Mouse (Mus musculus): ENCODE results near the gene Tmem219. TPM values are rescaled to one million over a fixed set of nuclear protein-coding genes. Genes with fewer than 3 reads are reported as not detected.

Gene Tmem219
- 87.7 and 94.7 TPM in 2 replicates for polyA plus RNA-seq (2012; rRNA removed)

DNA sequence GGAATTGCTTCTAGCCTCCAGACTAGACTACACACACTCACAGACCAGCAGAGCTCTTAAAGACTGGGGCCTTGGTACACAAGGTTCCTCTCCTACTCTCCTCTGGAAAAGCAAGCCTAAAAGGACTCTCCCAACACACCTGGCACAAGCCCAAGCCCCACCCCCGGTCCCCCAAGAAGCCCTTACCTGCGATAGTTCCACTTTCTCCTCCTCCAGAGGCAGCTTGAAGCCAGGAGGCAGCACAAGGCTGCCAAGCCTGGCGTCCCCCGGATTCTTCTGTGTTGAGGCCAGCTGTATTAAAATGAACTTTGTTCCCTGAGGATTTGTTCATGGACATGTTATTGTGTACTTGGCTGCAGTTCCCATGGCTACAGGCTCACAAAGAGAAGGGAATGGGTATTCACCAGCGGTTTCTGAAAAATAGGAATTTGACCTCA lies at the start of gene Tmem219:
Gene Tmem219, minus strand, starts transcription at position 294 of the 437 bp plus-strand sequence.
- no peak within 1 kb of the TSS for H3K27ac ChIP-seq (ENCODE audit: control insufficient read depth, insufficient read depth, low read length)
- no peak for TF ChIP-seq POLR2A (IDR thresholded peaks at IDR 0.05; ENCODE audit: control insufficient read depth, extremely low read depth, insufficient read depth, low read length, poor library complexity)
- TF ChIP-seq CTCF (IDR thresholded peaks at IDR 0.05; ENCODE audit: borderline replicate concordance, control insufficient read depth, extremely low read depth, insufficient read depth, low read length, poor library complexity), result no peak
- no peaks in the 10 kb centered on the region for H3K36me3 ChIP-seq (ENCODE audit: control insufficient read depth, insufficient read depth, low read length)
- H3K4me3 ChIP-seq (ENCODE audit: control insufficient read depth, insufficient read depth, low read length), result no peak within 1 kb of the TSS
- peaks cover 2% of the 10 kb centered on the region; the same call in 1 of the 2 replicates for H3K4me1 ChIP-seq (replicated peaks; ENCODE audit: control insufficient read depth, insufficient read depth, low read length)
- no peaks in the 10 kb centered on the region for H3K27me3 ChIP-seq (ENCODE audit: control insufficient read depth, insufficient read depth, low read length)
- no peak for DNase-seq
- WGBS, result 88% methylated on average over 5 of the region's 5 CpGs

DNA sequence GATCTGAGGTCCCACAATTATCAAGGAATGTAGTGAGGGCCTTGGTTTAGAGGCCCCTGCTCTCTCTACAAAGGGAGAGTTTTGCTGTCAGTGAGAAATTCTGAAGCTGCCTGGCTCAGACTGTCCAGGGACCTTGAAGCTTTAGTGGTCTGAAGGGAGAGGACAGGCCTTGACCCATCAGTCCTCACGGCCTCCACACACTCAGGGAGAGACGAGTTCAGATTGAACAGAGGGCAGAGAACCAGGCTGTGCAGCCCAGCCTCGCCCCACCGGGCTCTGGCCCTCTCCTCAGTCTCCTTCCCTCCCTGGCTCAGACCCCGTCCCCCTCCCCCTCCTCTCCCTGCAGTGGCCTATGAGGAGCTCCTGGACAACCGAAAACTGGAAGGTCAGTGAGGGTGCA lies 44.6 kb upstream of the Tmem219 start:
- WGBS, result 91% methylated on average over 6 of the region's 6 CpGs
- Histone ChIP-seq H3K36me3 (ENCODE audit: control insufficient read depth, insufficient read depth, low read length) (no peaks in the 10 kb centered on the region), H3K4me3 (ENCODE audit: control insufficient read depth, insufficient read depth, low read length) (no peak overlapping the region), H3K27ac (ENCODE audit: control insufficient read depth, insufficient read depth, low read length) (no peak overlapping the region), H3K4me1 (replicated peaks; ENCODE audit: control insufficient read depth, insufficient read depth, low read length) (no peaks in the 10 kb centered on the region), H3K27me3 (ENCODE audit: control insufficient read depth, insufficient read depth, low read length) (no peaks in the 10 kb centered on the region)
- no peak for TF ChIP-seq CTCF (IDR thresholded peaks at IDR 0.05; ENCODE audit: borderline replicate concordance, control insufficient read depth, extremely low read depth, insufficient read depth, low read length, poor library complexity)
- no peak for TF ChIP-seq POLR2A (IDR thresholded peaks at IDR 0.05; ENCODE audit: control insufficient read depth, extremely low read depth, insufficient read depth, low read length, poor library complexity)
- DNase-seq, result no peak

DNA sequence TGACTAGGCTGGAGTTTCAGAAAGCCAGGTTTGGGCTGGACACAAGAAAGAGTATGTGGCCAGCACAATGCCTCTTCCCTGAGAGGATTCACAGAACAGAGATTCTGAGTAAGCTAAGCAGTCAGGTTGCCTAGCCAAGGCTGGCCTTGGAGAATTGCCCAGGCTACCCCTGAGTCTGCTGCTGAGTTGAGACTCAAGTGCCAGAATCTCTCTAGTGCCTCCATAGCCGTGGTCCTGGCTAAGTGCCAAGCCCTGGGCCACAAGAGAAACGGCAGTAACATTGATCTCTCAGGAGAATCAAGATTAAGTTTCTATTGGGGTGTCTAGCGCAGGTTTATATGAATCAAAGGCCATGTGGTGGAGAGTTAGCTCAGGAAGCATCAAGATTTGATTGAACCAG lies 42.9 kb upstream of the Tmem219 start:
- Histone ChIP-seq H3K4me3 (ENCODE audit: control insufficient read depth, insufficient read depth, low read length) (no peak overlapping the region), H3K27me3 (ENCODE audit: control insufficient read depth, insufficient read depth, low read length) (no peaks in the 10 kb centered on the region), H3K27ac (ENCODE audit: control insufficient read depth, insufficient read depth, low read length) (no peak overlapping the region), H3K4me1 (replicated peaks; ENCODE audit: control insufficient read depth, insufficient read depth, low read length) (no peaks in the 10 kb centered on the region), H3K36me3 (ENCODE audit: control insufficient read depth, insufficient read depth, low read length) (no peaks in the 10 kb centered on the region)
- TF ChIP-seq POLR2A (IDR thresholded peaks at IDR 0.05; ENCODE audit: control insufficient read depth, extremely low read depth, insufficient read depth, low read length, poor library complexity) (no peak), CTCF (IDR thresholded peaks at IDR 0.05; ENCODE audit: borderline replicate concordance, control insufficient read depth, extremely low read depth, insufficient read depth, low read length, poor library complexity) (no peak)
- WGBS, result 31% methylated on average over 3 of the region's 3 CpGs
- DNase-seq, result no peak

DNA sequence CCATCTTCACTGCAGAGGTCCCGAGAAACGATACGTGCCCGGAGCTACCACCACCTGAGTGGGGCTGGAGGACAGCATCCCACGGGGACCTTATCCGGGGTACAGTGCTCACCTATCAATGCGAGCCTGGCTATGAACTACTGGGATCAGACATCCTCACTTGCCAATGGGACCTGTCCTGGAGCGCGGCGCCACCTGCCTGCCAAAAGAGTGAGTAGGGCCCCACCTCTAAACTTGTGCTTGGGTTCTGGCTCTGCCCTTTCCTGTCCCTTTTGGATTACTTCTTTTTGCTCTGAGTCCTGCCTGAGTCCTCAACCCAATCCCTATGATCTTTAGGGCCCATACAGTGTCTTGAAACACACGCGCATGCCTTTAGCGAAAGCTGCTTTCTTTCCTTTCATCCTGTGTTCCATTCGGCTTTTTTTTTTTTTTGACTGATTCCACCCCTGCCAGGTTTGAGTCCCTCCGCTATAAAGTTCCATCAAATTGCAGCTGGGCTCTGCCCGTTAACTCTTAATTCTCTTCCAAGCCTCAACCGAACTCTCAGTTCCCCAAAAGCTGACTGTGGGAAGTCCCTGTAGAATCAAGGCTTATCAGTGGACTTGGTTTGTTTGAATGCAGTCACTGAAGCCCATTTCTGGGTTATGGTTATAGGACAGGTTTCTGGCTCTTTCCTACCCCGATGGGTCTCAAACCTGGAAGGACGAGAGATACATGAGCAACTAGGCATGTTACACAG lies 41.0 kb upstream of the Tmem219 start:
- 42% methylated on average over 19 of the region's 19 CpGs for WGBS
- peak; percentile 59 for DNase-seq
- no peaks in the 10 kb centered on the region for H3K27me3 ChIP-seq (ENCODE audit: control insufficient read depth, insufficient read depth, low read length)

DNA sequence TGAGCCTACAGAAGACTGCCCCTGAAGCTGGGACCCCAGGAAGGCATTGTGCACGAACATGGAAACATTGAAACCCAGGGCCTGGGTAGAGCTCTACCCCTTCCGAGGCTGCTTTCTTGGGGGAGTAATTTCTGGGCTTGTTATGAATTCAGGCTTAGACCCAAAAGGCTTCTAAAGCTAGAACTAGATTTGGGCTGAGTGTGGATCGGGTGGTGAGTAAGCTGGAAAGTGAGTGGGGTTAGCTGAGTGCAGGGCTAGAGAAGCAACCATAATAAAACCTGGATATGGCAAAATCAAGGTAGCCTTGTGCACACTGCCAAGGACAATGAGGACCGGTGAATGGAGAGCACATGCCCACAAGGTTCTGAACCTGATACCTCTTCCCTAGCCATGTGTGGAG lies 39.2 kb upstream of the Tmem219 start:
- Histone ChIP-seq H3K36me3 (ENCODE audit: control insufficient read depth, insufficient read depth, low read length) (no peaks in the 10 kb centered on the region), H3K27ac (ENCODE audit: control insufficient read depth, insufficient read depth, low read length) (no peak overlapping the region), H3K4me1 (replicated peaks; ENCODE audit: control insufficient read depth, insufficient read depth, low read length) (no peaks in the 10 kb centered on the region), H3K4me3 (ENCODE audit: control insufficient read depth, insufficient read depth, low read length) (no peak overlapping the region), H3K27me3 (ENCODE audit: control insufficient read depth, insufficient read depth, low read length) (no peaks in the 10 kb centered on the region)
- TF ChIP-seq CTCF (IDR thresholded peaks at IDR 0.05; ENCODE audit: borderline replicate concordance, control insufficient read depth, extremely low read depth, insufficient read depth, low read length, poor library complexity) (no peak), POLR2A (IDR thresholded peaks at IDR 0.05; ENCODE audit: control insufficient read depth, extremely low read depth, insufficient read depth, low read length, poor library complexity) (no peak)
- WGBS, result 95% methylated on average over 4 of the region's 4 CpGs
- no peak for DNase-seq

More for the DNA sequence above, 41.0 kb upstream of the Tmem219 start:
- H3K4me3 ChIP-seq (ENCODE audit: control insufficient read depth, insufficient read depth, low read length), result no peak overlapping the region
- H3K4me1 ChIP-seq (replicated peaks; ENCODE audit: control insufficient read depth, insufficient read depth, low read length), result no peaks in the 10 kb centered on the region
- H3K36me3 ChIP-seq (ENCODE audit: control insufficient read depth, insufficient read depth, low read length), result no peaks in the 10 kb centered on the region
- H3K27ac ChIP-seq (ENCODE audit: control insufficient read depth, insufficient read depth, low read length), result no peak overlapping the region
- no peak for TF ChIP-seq POLR2A (IDR thresholded peaks at IDR 0.05; ENCODE audit: control insufficient read depth, extremely low read depth, insufficient read depth, low read length, poor library complexity)
- peak; percentile 37; the same call in 1 of the 2 replicates for TF ChIP-seq CTCF (IDR thresholded peaks at IDR 0.05; ENCODE audit: borderline replicate concordance, control insufficient read depth, extremely low read depth, insufficient read depth, low read length, poor library complexity)

DNA sequence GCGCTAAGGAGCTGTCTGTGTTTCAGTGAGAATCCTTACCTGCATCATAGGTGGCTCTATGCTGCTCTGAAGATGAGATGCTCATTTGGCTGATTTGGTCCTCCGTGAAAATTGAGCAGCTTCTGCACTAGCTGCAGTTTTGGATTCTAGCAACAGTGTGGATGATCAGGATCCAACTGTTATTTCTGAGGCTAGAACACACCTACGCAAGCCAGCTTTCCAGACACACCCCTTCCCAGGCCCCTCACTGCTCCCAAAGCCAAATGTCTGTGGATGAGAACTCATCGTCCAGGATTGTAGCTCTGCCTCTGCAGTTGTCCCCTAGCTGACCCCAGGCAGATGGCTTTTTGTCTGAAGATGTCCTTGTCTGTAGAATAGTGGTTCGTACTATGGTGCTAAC lies 38.4 kb upstream of the Tmem219 start:
- TF ChIP-seq CTCF (IDR thresholded peaks at IDR 0.05; ENCODE audit: borderline replicate concordance, control insufficient read depth, extremely low read depth, insufficient read depth, low read length, poor library complexity), result no peak
- no peak for TF ChIP-seq POLR2A (IDR thresholded peaks at IDR 0.05; ENCODE audit: control insufficient read depth, extremely low read depth, insufficient read depth, low read length, poor library complexity)
- no peak for DNase-seq
- 100% methylated on average over 5 of the region's 5 CpGs for WGBS

More for the DNA sequence above, 38.4 kb upstream of the Tmem219 start:
- Histone ChIP-seq H3K4me3 (ENCODE audit: control insufficient read depth, insufficient read depth, low read length) (no peak overlapping the region), H3K27me3 (ENCODE audit: control insufficient read depth, insufficient read depth, low read length) (no peaks in the 10 kb centered on the region), H3K27ac (ENCODE audit: control insufficient read depth, insufficient read depth, low read length) (no peak overlapping the region), H3K4me1 (replicated peaks; ENCODE audit: control insufficient read depth, insufficient read depth, low read length) (no peaks in the 10 kb centered on the region), H3K36me3 (ENCODE audit: control insufficient read depth, insufficient read depth, low read length) (no peaks in the 10 kb centered on the region)
